Mouse (Mus musculus) heart, embryonic 15.5 days (tissue): Measurements from ENCODE around the gene Zfp568. TPM values are rescaled to one million over a fixed set of nuclear protein-coding genes. Genes with fewer than 3 reads are reported as not detected.
"Not testable (repeated sequence)": the region's sequence is repeated elsewhere in the genome, so short reads cannot be mapped to it uniquely, and the experiment has no call there.

Source experiments
- ATAC-seq: fragments of 200-750 bp; cut with Nextera tagmentation; replicated peaks from 2 replicates; pipeline ENCODE4 v1.8.0; 2017; ENCODE audit warnings: low read depth, moderate TSS enrichment; ENCODE audit not compliant: insufficient number of reproducible peaks, insufficient read depth, low FRiP score
- H3K27ac ChIP-seq: fragments of 300-500 bp; sonication (generic); 2 replicates; pipeline ENCODE4 v1.5.1; 2015; ENCODE audit warnings: mild to moderate bottlenecking, inconsistent platforms
- H3K27me3 ChIP-seq: fragments of 300-500 bp; sonication (generic); 2 replicates; pipeline ENCODE4 v1.6.1; 2015; ENCODE audit warnings: inconsistent platforms
- H3K36me3 ChIP-seq: fragments of 300-500 bp; sonication (generic); 2 replicates; pipeline ENCODE4 v1.6.1; 2015; ENCODE audit warnings: mild to moderate bottlenecking, inconsistent platforms
- H3K4me1 ChIP-seq: fragments of 300-500 bp; sonication (generic); replicated peaks from 2 replicates; pipeline ENCODE4 v1.6.1; 2015; ENCODE audit warnings: inconsistent platforms
- H3K4me2 ChIP-seq: fragments of 300-500 bp; sonication (generic); 2 replicates; pipeline ENCODE4 v1.6.1; 2015; ENCODE audit warnings: inconsistent platforms, mild to moderate bottlenecking, moderate library complexity
- H3K4me3 ChIP-seq: fragments of 300-500 bp; sonication (generic); 2 replicates; pipeline ENCODE4 v1.5.1; 2015; ENCODE audit warnings: mild to moderate bottlenecking, inconsistent platforms
- H3K9ac ChIP-seq: fragments of 300-500 bp; sonication (generic); 2 replicates; pipeline ENCODE4 v1.6.1; 2015; ENCODE audit warnings: mild to moderate bottlenecking, inconsistent platforms
- H3K9me3 ChIP-seq: fragments of 300-500 bp; sonication (generic); replicated peaks from 2 replicates; pipeline ENCODE4 v1.6.1; 2016; ENCODE audit warnings: inconsistent platforms
- WGBS: fragments of 180-500 bp; shearing (Covaris S2); methylation state at CpG from one replicate; pipeline ENCODE4 v1.1.7; 2015; ENCODE audit warnings: mixed read lengths; 5-methylcytosine and 5-hydroxymethylcytosine counted together
- polyA plus RNA-seq: library from polyadenylated mRNA; unstranded; fragments of >200 nt; fragmentation: Nextera tagmentation; extraction: Ambion mirVana; gene quantifications from 2 replicates; pipeline ENCODE4 v1.2.1, GENCODE M21; 2015

The Zfp568 gene
- polyA plus RNA-seq, 1 experiment from 2014 or later, result 16.2 TPM

GRCm38 (mm10) chr7:29959004-29959403 lies 24.8 kb upstream of the Zfp568 start:
- Histone ChIP-seq H3K9ac (no peak overlapping the region), H3K27ac (no peak overlapping the region)
- 53% methylated on average over 3 of the region's 3 CpGs for WGBS

GRCm38 (mm10) chr7:29965115-29965810 lies 18.5 kb upstream of the Zfp568 start:
- not testable (repeated sequence) for H3K4me1 ChIP-seq

More at GRCm38 (mm10) chr7:29959004-29959403, 24.8 kb upstream of the Zfp568 start:
- Histone ChIP-seq H3K27me3 (no peaks in the 10 kb centered on the region), H3K36me3 (no peaks in the 10 kb centered on the region), H3K4me1 (no peaks in the 10 kb centered on the region; the same call in 1 of the 2 replicates), H3K4me2 (no peak overlapping the region), H3K4me3 (no peak overlapping the region), H3K9me3 (no peaks in the 10 kb centered on the region)
- no peak for ATAC-seq

GRCm38 (mm10) chr7:29970686-29971085 lies 13.1 kb upstream of the Zfp568 start:
- Histone ChIP-seq H3K9me3 (no peaks in the 10 kb centered on the region), H3K4me2 (no peak overlapping the region), H3K9ac (no peak overlapping the region), H3K27me3 (no peaks in the 10 kb centered on the region), H3K4me1 (no peaks in the 10 kb centered on the region), H3K27ac (no peak overlapping the region), H3K36me3 (no peaks in the 10 kb centered on the region), H3K4me3 (no peak overlapping the region)
- 82% methylated on average over 9 of the region's 9 CpGs for WGBS
- no peak for ATAC-seq

More at GRCm38 (mm10) chr7:29965115-29965810, 18.5 kb upstream of the Zfp568 start:
- H3K9ac ChIP-seq, H3K27me3 ChIP-seq, H3K4me2 ChIP-seq, H3K36me3 ChIP-seq, H3K27ac ChIP-seq, H3K4me3 ChIP-seq, ATAC-seq, H3K9me3 ChIP-seq: not testable (repeated sequence)
- WGBS, result 40% methylated on average over 39 of the region's 39 CpGs

GRCm38 (mm10) chr7:29980761-29981160 lies 3.0 kb upstream of the Zfp568 start:
- peaks cover 30% of the 10 kb centered on the region for H3K4me1 ChIP-seq
- WGBS, result 73% methylated on average over 1 of the region's 1 CpGs
- no peaks in the 10 kb centered on the region; the same call in 1 of the 2 replicates for H3K9me3 ChIP-seq
- H3K36me3 ChIP-seq, result peaks cover 4% of the 10 kb centered on the region; the same call in 1 of the 2 replicates
- ATAC-seq, result no peak
- no peak overlapping the region for H3K4me3 ChIP-seq
- no peak overlapping the region for H3K9ac ChIP-seq
- H3K27ac ChIP-seq, result peak overlapping the region; percentile 99
- no peaks in the 10 kb centered on the region for H3K27me3 ChIP-seq
- H3K4me2 ChIP-seq, result peak overlapping the region; percentile 17

- H3K9me3 ChIP-seq, result no peaks in the 10 kb centered on the region; the same call in 1 of the 2 replicates
- WGBS, result 34% methylated on average over 5 of the region's 5 CpGs
- H3K36me3 ChIP-seq, result peaks cover 8% of the 10 kb centered on the region; the same call in 1 of the 2 replicates
- H3K4me1 ChIP-seq, result peaks cover 35% of the 10 kb centered on the region
- H3K27ac ChIP-seq, result peak overlapping the region; percentile 99
- H3K9ac ChIP-seq, result no peak overlapping the region
- H3K27me3 ChIP-seq, result no peaks in the 10 kb centered on the region
- peak overlapping the region; percentile 61; the same call in 1 of the 2 replicates for H3K4me2 ChIP-seq
- H3K4me3 ChIP-seq, result no peak overlapping the region
- ATAC-seq, result no peak
Observed at GRCm38 (mm10) chr7:29981455-29981854, 2.3 kb upstream of the Zfp568 start.

GRCm38 (mm10) chr7:29981860-29982259 lies 1.9 kb upstream of the Zfp568 start:
- H3K4me2 ChIP-seq, result peak overlapping the region; percentile 61
- no peaks in the 10 kb centered on the region; the same call in 1 of the 2 replicates for H3K9me3 ChIP-seq
- peaks cover 37% of the 10 kb centered on the region for H3K4me1 ChIP-seq
- H3K4me3 ChIP-seq, result no peak overlapping the region
- peak overlapping the region; percentile 99 for H3K27ac ChIP-seq
- ATAC-seq, result no peak
- 68% methylated on average over 3 of the region's 3 CpGs for WGBS
- no peak overlapping the region for H3K9ac ChIP-seq
- H3K27me3 ChIP-seq, result no peaks in the 10 kb centered on the region
- peaks cover 10% of the 10 kb centered on the region; the same call in 1 of the 2 replicates for H3K36me3 ChIP-seq

- H3K9me3 ChIP-seq, result no peaks in the 10 kb centered on the region; the same call in 1 of the 2 replicates
- no peak overlapping the region for H3K9ac ChIP-seq
- peaks cover 38% of the 10 kb centered on the region for H3K4me1 ChIP-seq
- H3K27ac ChIP-seq, result peak overlapping the region; percentile 99
- H3K36me3 ChIP-seq, result peaks cover 14% of the 10 kb centered on the region
- 74% methylated on average over 4 of the region's 4 CpGs for WGBS
- no peaks in the 10 kb centered on the region for H3K27me3 ChIP-seq
- H3K4me3 ChIP-seq, result no peak overlapping the region
- ATAC-seq, result no peak
- H3K4me2 ChIP-seq, result peak overlapping the region; percentile 61
Observed at GRCm38 (mm10) chr7:29982341-29982740, 1.4 kb upstream of the Zfp568 start.

GRCm38 (mm10) chr7:29982931-29983330 lies 824 bp upstream of the Zfp568 start:
- H3K27ac ChIP-seq, result peak overlapping the region; percentile 99
- H3K36me3 ChIP-seq, result peaks cover 20% of the 10 kb centered on the region
- peak overlapping the region; percentile 80 for H3K4me3 ChIP-seq
- no peak for ATAC-seq
- H3K27me3 ChIP-seq, result no peaks in the 10 kb centered on the region
- no peaks in the 10 kb centered on the region; the same call in 1 of the 2 replicates for H3K9me3 ChIP-seq
- H3K4me1 ChIP-seq, result peaks cover 38% of the 10 kb centered on the region
- peak overlapping the region; percentile 61 for H3K4me2 ChIP-seq
- WGBS, result 12% methylated on average over 6 of the region's 6 CpGs
- H3K9ac ChIP-seq, result peak overlapping the region; percentile 94

- no peaks in the 10 kb centered on the region; the same call in 1 of the 2 replicates for H3K9me3 ChIP-seq
- whole genome bisulfite sequencing, result 1% methylated on average over 8 of the region's 8 CpGs
- H3K4me1 ChIP-seq, result peaks cover 38% of the 10 kb centered on the region
- H3K27me3 ChIP-seq, result no peaks in the 10 kb centered on the region
- peak overlapping the region; percentile 99 for H3K27ac ChIP-seq
- H3K36me3 ChIP-seq, result peaks cover 24% of the 10 kb centered on the region
- no peak; the same call in 1 of the 2 replicates for ATAC-seq
- peak overlapping the region; percentile 80 for H3K4me3 ChIP-seq
- peak overlapping the region; percentile 94 for H3K9ac ChIP-seq
- peak overlapping the region; percentile 61 for H3K4me2 ChIP-seq
Observed at GRCm38 (mm10) chr7:29983340-29983689, 440 bp upstream of the Zfp568 start.

- H3K27ac ChIP-seq, result no peak overlapping the region
- H3K4me3 ChIP-seq, result no peak overlapping the region
- peaks cover 42% of the 10 kb centered on the region for H3K36me3 ChIP-seq
- H3K9ac ChIP-seq, result 0 out of 2 replicates have a peak overlapping the region, but pooled peaks have one; percentile 8
- no peaks in the 10 kb centered on the region for H3K9me3 ChIP-seq
- ATAC-seq, result no peak
- peaks cover 31% of the 10 kb centered on the region for H3K4me1 ChIP-seq
- 64% methylated on average over 8 of the region's 8 CpGs for WGBS
- H3K4me2 ChIP-seq, result peak overlapping the region; percentile 61; the same call in 1 of the 2 replicates
- no peaks in the 10 kb centered on the region for H3K27me3 ChIP-seq
Observed at GRCm38 (mm10) chr7:29986101-29986500, 2.3 kb downstream of the Zfp568 start.

GRCm38 (mm10) chr7:29987551-29987950 lies 3.8 kb downstream of the Zfp568 start:
- peaks cover 54% of the 10 kb centered on the region for H3K36me3 ChIP-seq
- no peak for ATAC-seq
- WGBS, result 87% methylated on average over 5 of the region's 5 CpGs

More at GRCm38 (mm10) chr7:29987551-29987950, 3.8 kb downstream of the Zfp568 start:
- H3K9me3 ChIP-seq, result no peaks in the 10 kb centered on the region
- no peak overlapping the region for H3K27ac ChIP-seq
- no peak overlapping the region for H3K4me3 ChIP-seq
- no peak overlapping the region for H3K9ac ChIP-seq
- no peak overlapping the region for H3K4me2 ChIP-seq
- H3K4me1 ChIP-seq, result peaks cover 19% of the 10 kb centered on the region
- no peaks in the 10 kb centered on the region for H3K27me3 ChIP-seq
